Mouse (Mus musculus): ENCODE data around the gene Glyat.
"Not testable (repeated sequence)": the region's sequence is repeated elsewhere in the genome, so short reads cannot be mapped to it uniquely, and the experiment has no call there.

Glyat gene

DNA sequence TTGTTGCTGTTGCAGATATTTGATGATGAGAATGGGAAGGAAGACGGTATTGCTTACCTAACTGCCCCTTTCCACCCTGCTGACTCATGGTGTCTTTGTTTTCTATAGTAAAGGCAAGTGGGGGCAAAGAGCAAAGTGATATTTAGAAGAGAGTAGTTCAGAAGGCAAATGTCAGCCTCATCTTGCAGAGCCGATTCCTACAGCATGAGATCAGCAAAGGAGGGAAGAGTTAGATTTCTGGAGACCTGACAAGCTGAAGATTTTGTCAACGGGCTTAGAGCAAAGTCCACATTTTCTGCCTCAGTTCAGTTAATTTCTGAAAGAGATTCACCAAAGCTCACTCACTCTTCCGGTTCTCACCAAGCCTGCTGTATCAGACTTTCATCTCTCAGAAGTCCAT, at the start of gene Glyat:
TSS of gene Glyat (plus strand) at position 133 of the 400 bp plus-strand sequence.
- DNase-seq (ENCODE audit: low read depth): no peak

DNA sequence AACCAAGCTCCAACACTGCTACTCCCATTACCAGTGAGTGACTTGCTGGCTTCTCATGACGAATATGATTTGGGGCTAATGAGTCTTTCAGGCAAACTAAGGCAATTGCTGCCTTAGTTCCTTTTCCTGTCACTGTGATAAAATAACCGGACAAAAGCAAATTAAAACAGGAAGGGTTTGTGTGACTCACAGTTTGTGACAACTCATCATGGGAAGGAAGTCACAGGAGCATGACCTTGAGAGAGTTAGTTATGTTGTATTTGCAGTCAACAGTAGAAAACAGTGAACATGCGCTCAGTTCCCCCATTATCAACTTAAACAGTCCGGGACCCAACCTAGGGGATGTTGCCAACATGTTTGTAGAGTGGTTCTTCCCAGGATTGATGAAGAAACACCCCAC, 47.8 kb upstream of the Glyat start:
- DNase-seq (ENCODE audit: low read depth): no peak

- peak; percentile 92 for DNase-seq (ENCODE audit: low read depth)
Measured at GRCm38 (mm10) chr19:12591908-12592307, 41.2 kb upstream of the Glyat start.

DNA sequence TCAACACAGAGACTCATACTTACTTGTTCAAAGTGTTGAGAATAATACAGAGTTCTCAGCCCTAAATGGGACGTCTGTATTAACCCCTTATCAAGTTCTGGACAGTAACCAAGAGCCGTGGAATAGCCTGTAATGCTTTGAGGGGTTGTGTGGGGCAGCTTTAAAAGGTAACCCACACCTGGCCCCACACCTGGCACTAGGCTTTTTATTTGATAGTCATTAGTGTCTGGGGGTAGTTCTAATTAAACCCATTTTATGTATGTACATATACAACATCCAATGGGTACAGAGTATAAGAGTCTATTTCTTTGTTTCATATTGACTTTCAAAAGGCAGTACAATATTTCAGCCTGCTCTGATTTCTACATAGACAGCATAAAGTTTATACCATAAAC, 38.0 kb upstream of the Glyat start:
- DNase-seq (ENCODE audit: low read depth): no peak

DNA sequence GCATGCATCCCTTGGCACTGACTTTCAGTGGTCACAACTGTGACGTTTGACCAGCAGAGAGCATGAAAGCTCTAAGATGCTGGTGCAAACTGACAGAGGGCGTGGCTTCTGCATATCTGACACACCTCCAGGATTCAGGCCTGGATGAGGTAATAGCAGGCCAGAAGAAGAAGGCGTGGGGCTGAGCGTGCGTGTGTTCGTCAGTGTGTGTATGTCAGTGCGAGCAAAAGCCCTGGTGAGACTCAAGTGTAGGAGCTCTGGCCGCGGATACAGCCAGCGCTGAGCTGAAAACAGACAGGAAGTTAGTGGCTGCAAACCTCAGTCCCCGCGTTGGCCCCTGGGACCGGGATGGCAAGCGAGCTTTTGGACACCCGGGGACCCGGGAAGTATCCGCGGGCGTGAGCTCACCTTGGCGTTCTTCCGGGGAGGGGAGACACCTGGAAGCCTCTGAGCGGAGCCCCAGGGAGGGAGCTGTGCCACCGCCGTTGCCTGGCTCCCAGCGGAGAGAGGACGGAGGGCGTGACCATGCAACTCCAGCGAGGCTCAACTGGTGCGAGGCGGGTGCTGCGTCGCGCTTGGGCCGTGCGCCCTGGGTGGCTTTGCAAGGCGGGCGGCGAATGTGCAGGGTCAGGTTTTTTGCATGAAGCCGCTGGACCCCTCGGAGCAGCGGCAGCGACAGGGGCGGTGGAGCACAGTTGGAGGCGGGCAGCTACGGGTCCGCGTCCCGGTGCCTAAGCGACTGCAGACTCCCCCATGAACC, 37.4 kb upstream of the Glyat start:
- peak; percentile 95 for DNase-seq (ENCODE audit: low read depth)

- no peak for DNase-seq (ENCODE audit: low read depth)
Measured at GRCm38 (mm10) chr19:12596290-12597072, 36.6 kb upstream of the Glyat start.

GRCm38 (mm10) chr19:12597073-12597405, 36.1 kb upstream of the Glyat start:
- DNase-seq (ENCODE audit: low read depth): no peak

- DNase-seq (ENCODE audit: low read depth): no peak
Measured at GRCm38 (mm10) chr19:12598674-12599073, 34.4 kb upstream of the Glyat start.

DNA sequence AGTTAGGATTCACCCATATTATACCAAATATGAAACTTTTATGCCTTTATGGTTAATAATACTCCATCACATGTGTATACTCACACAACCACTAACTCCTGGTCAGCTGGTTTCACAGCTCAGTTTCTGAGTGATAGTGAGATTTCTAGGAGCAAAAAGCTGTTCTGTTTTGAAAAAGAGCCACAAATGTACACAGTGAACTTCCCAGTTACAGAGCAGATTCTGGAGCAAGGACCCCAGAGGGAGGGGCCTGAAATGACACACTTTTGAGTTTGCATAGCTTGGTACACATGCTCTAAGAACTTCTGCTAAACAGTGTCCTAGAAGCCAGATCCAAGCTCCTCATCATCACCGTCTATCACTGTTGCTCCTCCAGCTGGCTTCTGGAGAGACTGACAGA, 33.4 kb upstream of the Glyat start, which contains the start of gene Gm4952:
TSS of gene Gm4952 (plus strand) at position 301 of the 400 bp plus-strand sequence.
- no peak for DNase-seq (ENCODE audit: low read depth)

- DNase-seq (ENCODE audit: low read depth): no peak
Measured at GRCm38 (mm10) chr19:12600684-12601480, 32.2 kb upstream of the Glyat start.

DNA sequence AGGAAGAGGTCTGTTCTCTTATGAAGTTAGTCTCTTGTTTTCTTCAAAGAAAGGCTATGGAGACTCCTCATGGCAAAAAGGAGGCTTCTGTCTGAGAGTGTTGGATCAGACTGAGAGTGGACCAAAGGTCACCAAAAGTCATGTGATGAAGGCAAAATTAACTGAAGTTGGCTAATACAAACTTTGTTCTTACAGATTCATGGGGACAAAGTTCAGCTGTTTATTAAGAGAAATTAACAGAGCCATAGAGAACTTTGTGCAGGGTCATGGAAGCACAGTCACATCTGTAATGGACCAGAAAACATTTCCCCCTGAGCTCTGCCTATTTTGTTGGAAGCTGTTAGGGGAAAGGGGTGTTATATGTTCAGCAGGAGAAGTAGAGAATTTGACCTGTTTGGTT, 24.8 kb upstream of the Glyat start:
- DNase-seq (ENCODE audit: low read depth): no peak

- no peak for DNase-seq (ENCODE audit: low read depth)
Measured at GRCm38 (mm10) chr19:12613646-12614045, 19.5 kb upstream of the Glyat start.

DNA sequence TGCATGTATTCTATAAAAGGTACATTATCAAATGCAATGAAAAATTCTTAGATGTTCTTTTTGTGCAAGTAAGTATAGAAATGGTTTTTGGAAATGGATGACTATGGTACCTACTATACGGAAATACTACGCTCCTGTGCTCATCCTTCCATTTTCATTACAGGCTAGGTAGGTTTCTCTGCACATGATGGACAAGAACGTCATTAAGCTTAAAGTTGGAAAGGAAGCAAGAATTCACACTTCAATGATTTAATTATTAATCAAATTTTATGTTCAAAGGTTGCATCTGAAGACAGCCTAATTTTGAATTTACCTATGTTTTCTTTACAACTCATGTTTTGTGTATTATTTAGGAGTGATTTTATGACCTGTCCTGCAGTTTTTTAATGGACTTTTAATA, 1.2 kb downstream of the Glyat start:
- no peak for DNase-seq (ENCODE audit: low read depth)

DNA sequence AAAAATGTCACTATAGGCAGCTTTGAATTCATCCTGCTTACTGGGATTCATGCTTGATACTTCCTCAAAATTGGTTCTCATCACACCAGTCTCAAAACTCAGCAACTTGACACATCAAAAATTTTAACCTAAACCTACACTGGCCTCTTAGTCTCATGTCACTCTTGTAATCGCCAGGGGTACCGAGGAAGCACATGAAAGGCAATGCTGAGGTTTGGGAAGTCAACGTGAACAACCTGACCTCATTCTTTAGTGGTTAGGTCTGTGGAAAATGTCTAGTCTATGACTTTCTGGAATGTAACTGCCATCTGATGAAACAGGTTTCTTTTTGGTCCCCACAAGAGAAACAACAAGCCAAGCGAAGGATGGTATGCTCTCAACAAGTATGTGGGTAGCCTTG, 1.9 kb downstream of the Glyat start:
- no peak for DNase-seq (ENCODE audit: low read depth)

DNA sequence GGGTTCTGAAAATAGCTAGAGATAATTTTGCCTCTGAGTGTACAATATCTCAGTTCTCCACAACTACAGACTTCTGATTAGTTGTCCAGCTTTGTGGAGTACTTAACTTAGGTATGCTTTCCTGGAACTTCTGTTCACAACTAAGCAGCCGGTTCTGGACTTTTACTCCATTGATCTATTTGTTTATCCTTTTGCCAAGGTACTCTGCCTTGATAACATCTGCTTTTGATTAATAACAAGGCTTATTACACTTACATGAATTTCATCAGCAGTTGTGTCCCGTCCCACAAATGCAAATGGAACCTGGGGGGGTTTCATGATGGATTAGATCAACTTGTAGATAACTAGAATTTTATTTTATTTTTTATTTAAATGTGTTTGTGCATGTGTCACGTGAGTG, 3.8 kb downstream of the Glyat start:
- DNase-seq (ENCODE audit: low read depth): no peak

DNA sequence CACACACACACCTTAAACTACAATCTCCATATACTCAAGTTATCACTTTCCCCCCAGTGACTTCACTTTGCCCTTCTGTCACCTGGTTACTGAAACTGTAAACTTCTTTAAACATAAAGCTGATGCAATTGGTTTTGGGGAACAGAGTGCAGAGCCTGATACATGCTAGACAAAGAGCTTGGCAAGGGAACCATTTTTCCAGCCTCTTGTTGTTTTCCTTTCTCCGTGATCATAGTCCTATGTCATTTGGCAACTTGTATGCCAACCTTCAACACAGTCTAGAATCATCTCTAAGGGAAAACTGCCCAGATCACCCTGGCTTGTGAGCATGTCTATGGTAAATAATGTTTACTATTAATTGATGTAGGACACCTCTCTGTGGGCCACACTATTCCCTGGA, 4.9 kb downstream of the Glyat start:
- peak; percentile 8 for DNase-seq (ENCODE audit: low read depth)

DNA sequence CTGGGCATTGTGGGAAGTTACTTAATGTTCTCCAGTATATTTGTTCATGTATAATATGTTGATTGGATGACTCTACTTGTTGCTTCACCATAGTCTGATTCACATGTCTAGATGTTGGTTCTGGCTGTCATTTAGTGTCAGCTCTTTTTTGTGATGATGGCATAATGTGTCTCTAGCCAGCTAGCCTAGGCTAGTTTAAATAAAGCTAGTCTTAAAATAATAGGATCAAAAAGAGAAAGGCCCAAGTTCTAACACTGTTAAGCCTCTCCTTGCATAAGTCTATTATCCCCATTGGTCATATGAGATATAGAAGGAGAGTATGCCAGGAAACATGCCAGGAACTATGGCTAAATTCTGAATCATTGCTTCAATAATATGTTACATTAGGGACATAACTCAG, 16.4 kb downstream of the Glyat start:
- no peak for DNase-seq (ENCODE audit: low read depth)

DNA sequence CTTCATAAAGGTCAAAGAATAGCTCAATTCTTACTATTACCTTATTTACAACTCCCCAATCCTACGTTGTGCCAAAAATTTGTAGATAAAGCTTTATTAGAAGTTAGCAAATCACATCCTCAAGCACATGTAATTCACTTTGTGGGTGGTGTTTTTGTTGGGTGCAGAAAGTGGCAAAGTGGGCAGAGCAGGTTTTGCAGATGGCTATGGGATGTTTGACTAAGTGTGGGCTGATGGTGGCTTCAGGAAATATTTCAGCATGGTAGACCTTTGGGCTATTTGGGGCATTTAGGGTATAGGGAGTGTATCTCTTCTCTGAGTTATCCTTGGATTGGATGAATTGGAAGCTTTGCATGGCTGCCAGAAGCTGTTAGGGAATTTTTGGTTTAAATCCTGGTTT, 33.0 kb downstream of the Glyat start:
- no peak for DNase-seq (ENCODE audit: low read depth)

DNA sequence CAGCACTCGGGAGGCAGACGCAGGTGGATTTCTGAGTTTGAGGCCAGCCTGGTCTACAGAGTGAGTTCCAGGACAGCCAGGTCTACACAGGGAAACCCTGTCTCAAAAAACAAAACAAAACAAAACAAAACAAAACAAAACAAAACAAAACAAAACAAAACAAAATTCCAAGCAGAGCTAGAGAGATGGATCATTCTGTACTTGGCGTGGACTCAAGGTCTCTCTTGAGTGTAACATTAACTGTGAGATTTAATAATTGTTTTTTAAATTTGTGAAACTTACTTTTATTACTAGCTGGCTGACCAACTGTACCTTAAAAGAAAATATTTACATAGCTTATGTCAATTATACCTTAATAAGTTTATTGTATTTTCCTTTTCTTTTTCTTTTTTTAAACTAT, 35.5 kb downstream of the Glyat start:
- DNase-seq (ENCODE audit: low read depth): not testable (repeated sequence)

GRCm38 (mm10) chr19:12670139-12670538, 37.0 kb downstream of the Glyat start, which contains the start of gene Olfr1442:
Gene Olfr1442, plus strand, starts transcription at chr19:12670439.
- DNase-seq (ENCODE audit: low read depth): no peak

DNA sequence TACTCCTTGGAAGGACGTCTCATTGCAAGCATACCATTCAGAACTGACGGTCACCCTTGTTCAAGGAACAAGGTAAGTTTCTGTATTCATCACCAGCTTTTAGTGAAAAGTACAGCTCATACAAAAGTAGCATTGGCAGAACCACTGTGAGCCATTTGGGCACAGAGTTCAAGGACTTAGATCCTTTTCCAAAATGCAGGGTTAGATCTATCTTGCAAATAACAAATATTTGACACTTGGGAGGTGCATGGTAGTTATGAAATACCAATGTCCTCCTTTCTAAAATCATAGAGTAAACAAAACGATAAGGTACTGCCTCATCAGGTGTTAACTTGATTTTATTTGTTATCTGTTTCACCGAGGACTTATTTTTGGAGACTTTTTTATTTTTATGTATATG, 37.9 kb downstream of the Glyat start:
- DNase-seq (ENCODE audit: low read depth): no peak

DNA sequence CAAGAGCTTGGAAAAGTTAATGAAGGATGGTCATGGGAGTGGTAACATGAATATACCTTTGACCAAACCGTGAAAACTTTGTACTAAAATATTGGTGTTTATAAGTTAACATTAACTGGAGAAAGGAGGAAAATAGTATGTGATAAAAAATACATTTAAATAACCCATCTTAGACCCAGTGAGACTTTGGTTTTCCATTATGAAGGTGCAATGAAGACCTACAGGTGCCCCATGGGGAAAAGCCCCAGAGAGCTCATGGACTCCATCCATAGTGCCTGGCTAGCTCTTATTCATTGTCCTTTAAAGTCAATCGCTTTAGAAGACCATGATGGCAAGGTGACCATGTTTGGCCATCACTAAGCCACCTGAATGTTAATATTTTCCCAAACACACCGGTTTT, 44.7 kb downstream of the Glyat start, which contains the start of gene Olfr1443:
TSS of gene Olfr1443 (plus strand) at position 301 of the 400 bp plus-strand sequence.
- DNase-seq (ENCODE audit: low read depth): no peak

DNA sequence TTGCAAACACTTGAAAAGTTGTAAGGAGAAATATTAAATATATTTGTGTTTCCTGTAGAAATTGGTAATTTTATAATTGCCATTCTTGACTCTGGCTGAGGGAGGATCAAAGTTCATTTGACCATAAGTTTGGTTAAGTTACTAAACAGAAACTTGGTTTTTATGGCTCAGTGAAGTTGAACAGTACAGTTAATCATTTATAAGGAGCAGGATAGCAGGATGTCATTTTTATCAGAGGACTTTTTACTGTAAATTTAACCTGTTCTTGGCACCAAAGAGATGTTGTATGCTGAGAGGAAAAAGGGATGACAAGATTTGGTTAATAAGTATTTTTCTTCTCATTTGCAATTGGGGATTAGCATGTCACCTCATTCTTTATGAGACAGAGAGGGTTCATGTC, 51.5 kb downstream of the Glyat start:
- no peak for DNase-seq (ENCODE audit: low read depth)
